19 mouse cellular contexts compared by ENCODE assay signal in the genomic region with DNA sequence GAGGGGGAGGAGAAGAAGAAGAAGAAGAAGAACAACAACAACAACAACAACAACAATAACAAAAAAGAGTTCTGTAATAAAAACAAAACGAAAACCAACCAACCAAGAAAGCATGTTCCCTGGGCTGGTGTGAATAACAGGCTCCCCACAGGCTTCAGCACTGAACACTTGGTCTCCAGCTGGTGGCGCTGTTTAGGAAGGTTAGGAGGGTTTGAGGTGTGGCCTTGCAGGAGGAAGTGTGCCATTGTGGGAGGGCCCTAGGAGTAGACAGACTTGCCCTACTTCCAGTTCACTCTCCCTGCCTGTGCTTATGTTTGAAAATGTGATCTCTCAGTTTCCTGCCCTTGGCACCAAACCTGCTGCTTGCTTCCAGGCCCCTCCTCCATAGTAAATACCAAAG.
DNase-seq lines count a peak whose midpoint lies in the region; ATAC-seq and TF ChIP-seq lines count a peak whose summit lies in the region.
"Had no signal": no experiment of that assay in that cellular context is flagged by ENCODE, and none has a peak within 500 bp of the region (broad histone marks: within the 10 kb centered on the region; RNA-seq: fewer than 3 reads in every experiment).

No protein-coding gene starts in this region.

- peak; percentile 14; the same call in 1 of the 2 replicates for TF ChIP-seq CTCF in E14TG2a.4 (conservative IDR thresholded peaks at IDR 0.05; ENCODE audit: low read length)
- 0 out of 2 replicates have a peak, but pooled peaks have one; percentile 9 for TF ChIP-seq CTCF in lung, embryonic 14.5 days (IDR thresholded peaks at IDR 0.05; ENCODE audit: low read depth)

- DNase-seq in kidney, postnatal 10 days = peak; percentile 11
- DNase-seq in ES-E14 (ENCODE audit: low read depth, low spot score) = peak; percentile 29
- DNase-seq in lung, embryonic 14.5 days = peak; percentile 6
- DNase-seq in frontal cortex, postnatal 14 days (ENCODE audit: low spot score in 2 of 2) = no peak
- no peak for DNase-seq in left cerebral cortex, adult 9 months (ENCODE audit: low spot score in 2 of 2)
- DNase-seq in kidney, postnatal 36 days = no peak
- DNase-seq: adrenal gland, adult 2 months; cerebellum, adult 2 months; embryo, embryonic 11 days; gastrocnemius, postnatal 10 days; heart, postnatal 10 days; kidney, adult 9 months; thymus, postnatal 14 days had no signal

- 77% methylated on average over 2 of the region's 2 CpGs for WGBS in kidney, embryonic 16.5 days
- WGBS in lung, embryonic 14.5 days = 57% methylated on average over 2 of the region's 2 CpGs

- no peaks in the 10 kb centered on the region for H3K36me3 ChIP-seq in kidney, embryonic 16.5 days (ENCODE audit: insufficient read depth, low read length)
- H3K36me3 ChIP-seq in E14TG2a.4 (ENCODE audit: insufficient read depth, low read length) (no peaks in the 10 kb centered on the region), ES-E14 (ENCODE audit: control insufficient read depth, insufficient read depth, low read length, poor library complexity, severe bottlenecking) (no peaks in the 10 kb centered on the region)
- H3K36me3 ChIP-seq in lung, embryonic 14.5 days (ENCODE audit: insufficient read depth) = no peaks in the 10 kb centered on the region
- H3K36me3 ChIP-seq: liver, embryonic 15.5 days; neural tube, embryonic 15.5 days had no signal

- no peaks in the 10 kb centered on the region for H3K4me1 ChIP-seq in kidney, embryonic 16.5 days (ENCODE audit: insufficient read depth, low read length)
- H3K4me1 ChIP-seq in E14TG2a.4 (replicated peaks; ENCODE audit: low read depth, low read length) = no peaks in the 10 kb centered on the region
- no peaks in the 10 kb centered on the region for H3K4me1 ChIP-seq in ES-E14 (ENCODE audit: control insufficient read depth in 2 of 2, insufficient read depth in 2 of 2, low read length in 2 of 2, poor library complexity in 1 of 2)
- H3K4me1 ChIP-seq in lung, embryonic 14.5 days (ENCODE audit: insufficient read depth) = no peaks in the 10 kb centered on the region
- H3K4me1 ChIP-seq: liver, embryonic 15.5 days; neural tube, embryonic 15.5 days had no signal

- no peak overlapping the region for H3K4me3 ChIP-seq in kidney, embryonic 16.5 days (ENCODE audit: low read length)
- no peak overlapping the region for H3K4me3 ChIP-seq in E14TG2a.4 (replicated peaks; ENCODE audit: low read length)
- H3K4me3 ChIP-seq in ES-E14 (ENCODE audit: insufficient read depth in 1 of 2, low read depth in 1 of 2, low read length in 2 of 2, poor library complexity in 1 of 2, severe bottlenecking in 1 of 2) = no peak overlapping the region
- H3K4me3 ChIP-seq in lung, embryonic 14.5 days (ENCODE audit: low read depth, low read length) = no peak overlapping the region
- H3K4me3 ChIP-seq: erythroblast, embryonic 14.5 days; liver, embryonic 15.5 days; neural tube, embryonic 15.5 days had no signal

- in situ Hi-C loops in ES-E14 (cut with MboI; ENCODE audit: low sequenced_read_pairs in 2 of 2, unreplicated experiment in 2 of 2) = no loop called here

- 0 out of 2 replicates have a peak, but pooled peaks cover 4% of the 10 kb centered on the region for H3K9me3 ChIP-seq in kidney, embryonic 16.5 days (ENCODE audit: low read length)
- H3K9me3 ChIP-seq in E14TG2a.4 (ENCODE audit: low read length) (no peaks in the 10 kb centered on the region), ES-E14 (ENCODE audit: control insufficient read depth, insufficient read depth, low read depth, low read length) (no peaks in the 10 kb centered on the region)
- no peaks in the 10 kb centered on the region for H3K9me3 ChIP-seq in lung, embryonic 14.5 days (ENCODE audit: low read depth, low read length)
- H3K9me3 ChIP-seq: liver, embryonic 15.5 days; neural tube, embryonic 15.5 days had no signal

- H3K9ac ChIP-seq in kidney, embryonic 16.5 days (replicated peaks; ENCODE audit: low read length) = no peak overlapping the region
- H3K9ac ChIP-seq in ES-E14 (ENCODE audit: insufficient read depth, low read depth, low read length, poor library complexity, severe bottlenecking) = no peak overlapping the region
- H3K9ac ChIP-seq in lung, embryonic 14.5 days = no peak overlapping the region
- H3K9ac ChIP-seq: liver, embryonic 15.5 days; neural tube, embryonic 15.5 days had no signal

- no peak overlapping the region for H3K4me2 ChIP-seq in kidney, embryonic 16.5 days (replicated peaks; ENCODE audit: low read depth, low read length)
- no peak overlapping the region for H3K4me2 ChIP-seq in lung, embryonic 14.5 days
- H3K4me2 ChIP-seq: liver, embryonic 15.5 days; neural tube, embryonic 15.5 days had no signal

- no peak overlapping the region for H3K27ac ChIP-seq in kidney, embryonic 16.5 days (ENCODE audit: low read length)
- H3K27ac ChIP-seq in ES-E14 (ENCODE audit: insufficient read depth, low read depth, low read length, poor library complexity, severe bottlenecking) = no peak overlapping the region
- no peak overlapping the region for H3K27ac ChIP-seq in lung, embryonic 14.5 days (ENCODE audit: low read depth)
- H3K27ac ChIP-seq: liver, embryonic 15.5 days; neural tube, embryonic 15.5 days had no signal

- no peak for ATAC-seq in kidney, embryonic 16.5 days (ENCODE audit: low FRiP score, low TSS enrichment)
- ATAC-seq in lung, embryonic 14.5 days (ENCODE audit: insufficient read depth) = no peak
- ATAC-seq: CD4-positive, CD25-positive, alpha-beta regulatory T cell, adult 4 months had no signal

- no peaks in the 10 kb centered on the region for H3K27me3 ChIP-seq in kidney, embryonic 16.5 days (ENCODE audit: insufficient read depth, low read length)
- H3K27me3 ChIP-seq in E14TG2a.4 (ENCODE audit: insufficient read depth, low read length) = no peaks in the 10 kb centered on the region
- no peaks in the 10 kb centered on the region for H3K27me3 ChIP-seq in lung, embryonic 14.5 days (ENCODE audit: insufficient read depth, low read length)
- H3K27me3 ChIP-seq: liver, embryonic 15.5 days; neural tube, embryonic 15.5 days had no signal

TF ChIP-seq in ES-E14, 5 proteins besides CTCF, POLR2A, EP300 and RAD21:
- no peak; the same call in 1 of the 2 replicates for TF ChIP-seq ZC3H11A (IDR thresholded peaks at IDR 0.05; ENCODE audit: borderline replicate concordance, low read depth, low read length)
- TF ChIP-seq MAFK (IDR thresholded peaks at IDR 0.05; ENCODE audit: insufficient read depth, low read depth, low read length) = no peak
- no peak for TF ChIP-seq HCFC1 (IDR thresholded peaks at IDR 0.05; ENCODE audit: borderline replicate concordance, insufficient read depth, low read length)
- TF ChIP-seq CHD2 (IDR thresholded peaks at IDR 0.05; ENCODE audit: low read depth, low read length) = no peak
- no peak for TF ChIP-seq ZNF384 (IDR thresholded peaks at IDR 0.05; ENCODE audit: low read depth, low read length)

Comparison
In these comparisons a context has a peak if more than half of its experiments do, and no peak if none do; other contexts are left out.
1. DNase-seq: peak in kidney, postnatal 10 days (single experiment), ES-E14 (single experiment) and lung, embryonic 14.5 days (single experiment); none in frontal cortex, postnatal 14 days (0 of 2), left cerebral cortex, adult 9 months (0 of 2) and kidney, postnatal 36 days (0 of 2).